Mouse (Mus musculus) left cerebral cortex, postnatal 10 days (tissue): Measurements from ENCODE around the gene Kxd1. TPM values are rescaled to one million over a fixed set of nuclear protein-coding genes. Genes with fewer than 3 reads are reported as not detected.

Source experiments
- DNase-seq, 2 experiments: peaks; one replicate each; pipeline ENCODE4 v3.0.0; 2021 to 2022; ENCODE audit warnings: low spot score in 2 of 2, mixed read lengths in 1 of 2; ENCODE audit errors: extremely low spot score in 1 of 2
- intact Hi-C: fragments of 180-260 bp; cut with DNase I; formaldehyde crosslinking; loops from one replicate; pipeline ENCODE4 v1.15.1; 2025
- total RNA-seq, 2 experiments: library from RNA; stranded (reverse); gene quantifications; 2 replicates each; pipeline ENCODE4 v1.2.3; 2021

The Kxd1 gene
- total RNA-seq, 2 experiments from 2014 or later: 37.5 to 41.2 TPM

DNA sequence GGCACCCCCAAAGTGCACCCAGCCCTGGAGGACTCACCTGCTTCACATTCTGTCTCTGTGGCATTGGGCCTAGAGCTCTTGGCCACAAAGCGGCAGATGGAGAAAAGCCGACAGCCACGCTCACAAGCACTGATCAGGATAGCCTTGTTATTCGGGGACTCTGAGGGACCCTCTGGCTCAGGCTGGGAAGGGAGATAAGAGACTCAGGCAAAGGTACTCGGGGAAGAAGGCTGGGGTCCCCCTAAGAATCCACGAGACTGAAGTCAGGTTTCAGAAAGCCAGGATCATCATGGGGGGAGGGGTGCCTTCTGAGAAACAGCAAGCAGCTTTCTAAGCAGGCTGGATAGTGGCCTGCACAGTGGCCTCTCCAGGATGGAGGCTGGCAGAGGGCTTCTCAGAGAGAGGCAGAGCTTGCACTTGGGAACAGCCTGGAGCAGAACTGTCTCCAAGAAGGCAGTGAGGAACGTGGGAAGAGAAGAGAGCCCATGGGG is 41.5 kb downstream of the Kxd1 start:
- no peak for DNase-seq
- intact Hi-C loops: no loop called here

DNA sequence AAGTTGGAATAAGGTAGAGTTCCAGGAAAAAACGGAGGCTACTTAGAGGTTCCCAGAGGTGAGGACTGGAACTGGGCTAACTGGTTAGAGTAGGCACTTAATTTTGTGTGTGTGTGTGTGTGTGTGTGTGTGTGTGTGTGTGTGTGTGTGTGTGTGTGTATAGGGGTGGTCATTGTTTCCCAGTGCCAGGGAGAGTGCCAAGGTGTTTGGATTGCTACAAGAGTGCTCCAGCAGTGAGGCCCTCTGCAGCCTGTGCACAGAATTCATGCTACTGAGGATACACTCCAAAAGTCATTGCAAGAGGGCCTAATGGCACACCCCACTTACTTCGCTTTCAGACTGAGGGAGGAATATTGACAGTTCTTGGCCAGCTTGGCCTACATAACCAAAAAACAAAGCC is 44.8 kb downstream of the Kxd1 start:
- intact Hi-C loops: no loop called here

GRCm38 (mm10) chr8:70481908-70482307 is 45.8 kb downstream of the Kxd1 start:
- intact Hi-C loops: no loop called here
- peak in 1 of 2 experiments; percentile 69 for DNase-seq

More for the DNA sequence above, 44.8 kb downstream of the Kxd1 start:
- no peak for DNase-seq

GRCm38 (mm10) chr8:70477269-70477982 is 50.3 kb downstream of the Kxd1 start:
- no peak for DNase-seq
- intact Hi-C loops: no loop called here

DNA sequence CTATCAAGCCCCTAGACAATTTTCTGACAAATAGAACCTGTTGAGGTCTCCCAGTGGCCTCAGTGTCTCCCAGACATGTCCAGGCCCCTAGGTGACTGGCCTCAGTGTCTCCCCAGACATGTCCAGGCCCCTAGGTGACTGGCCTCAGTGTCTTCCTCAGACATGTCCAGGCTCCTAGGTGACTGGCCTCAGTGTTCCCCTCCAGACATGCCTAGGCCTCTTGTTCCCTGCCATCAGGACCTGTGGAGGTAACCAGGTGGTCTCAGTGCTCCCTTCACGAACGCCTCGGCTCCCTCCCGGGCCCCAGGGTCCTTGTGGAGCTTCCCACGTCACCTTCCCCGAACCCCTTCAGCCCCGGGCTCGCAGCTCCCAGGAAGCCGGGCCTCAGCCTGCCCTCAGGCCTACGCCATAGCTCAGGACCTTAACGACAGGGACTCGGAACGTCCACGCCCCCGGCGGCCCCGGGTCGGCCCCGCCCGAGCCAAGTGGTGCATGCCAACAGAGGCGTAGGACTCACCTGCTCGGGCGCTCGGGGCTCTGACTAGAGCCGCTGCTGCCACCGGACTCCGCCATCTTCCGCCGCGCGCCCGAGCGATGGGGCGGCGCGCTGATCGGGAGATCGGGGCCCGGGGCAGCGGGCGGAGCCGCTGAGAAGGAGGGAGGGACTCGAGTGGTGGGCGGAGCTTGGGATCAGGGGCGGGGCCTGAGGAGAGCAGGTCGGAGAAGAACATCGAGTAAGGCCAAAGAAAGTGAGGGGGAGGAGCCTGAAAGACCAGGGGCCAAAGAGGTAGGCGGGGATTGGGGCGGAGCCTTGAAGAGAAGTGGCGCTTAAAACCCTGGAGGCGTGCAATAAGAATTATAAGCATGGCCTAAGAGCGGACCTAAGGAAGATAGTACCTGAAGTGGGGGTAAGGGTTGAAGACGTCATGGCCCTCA is 51.2 kb downstream of the Kxd1 start, which contains the start of gene Klhl26:
Gene Klhl26, minus strand, starts transcription at position 636 of the 936 bp plus-strand sequence.
- intact Hi-C loops: no loop called here
- DNase-seq: peak; percentile 85 to 95

DNA sequence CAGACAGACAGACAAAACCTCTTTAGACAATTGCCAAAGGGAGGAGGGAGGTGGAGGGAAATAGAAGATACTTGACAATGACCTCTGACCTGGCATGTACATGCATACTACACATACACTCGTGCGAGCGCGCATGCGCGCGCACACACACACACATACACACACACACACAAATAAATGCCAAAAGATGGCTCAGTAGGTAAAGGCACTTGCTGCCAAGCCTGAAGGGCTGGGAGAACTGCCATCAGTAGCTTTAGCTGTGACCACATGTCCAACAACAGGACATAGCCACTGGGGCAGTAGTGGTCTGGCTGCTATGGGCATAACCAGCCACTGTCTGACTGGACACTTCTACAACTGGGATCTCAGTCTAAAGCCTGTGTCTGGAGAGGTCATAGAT is 55.9 kb downstream of the Kxd1 start:
- no peak for DNase-seq
- intact Hi-C loops: no loop called here

DNA sequence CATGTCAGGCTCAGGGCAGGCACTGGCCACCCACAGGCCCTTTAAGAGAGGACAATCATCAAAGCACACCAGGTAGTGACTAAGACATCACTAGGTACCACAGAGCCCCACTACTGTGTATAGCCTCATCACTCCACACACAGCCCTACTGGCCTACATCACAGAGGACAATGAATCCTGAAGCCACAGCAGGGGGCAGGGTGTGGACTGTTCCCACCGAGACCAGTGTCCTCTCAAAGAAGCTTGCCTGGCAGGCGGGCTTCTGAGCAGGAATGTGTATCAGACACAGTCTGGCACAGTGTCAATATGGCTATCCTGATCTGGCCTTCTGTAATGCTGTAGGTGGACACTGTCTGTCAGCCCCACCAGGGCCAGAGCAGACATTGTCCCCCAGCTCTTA is 57.8 kb downstream of the Kxd1 start:
- intact Hi-C loops: no loop called here
- peak in 1 of 2 experiments; percentile 69 for DNase-seq

- intact Hi-C loops: no loop called here
- no peak for DNase-seq
These were observed 58.4 kb downstream of the Kxd1 start for GRCm38 (mm10) chr8:70469295-70469916.

DNA sequence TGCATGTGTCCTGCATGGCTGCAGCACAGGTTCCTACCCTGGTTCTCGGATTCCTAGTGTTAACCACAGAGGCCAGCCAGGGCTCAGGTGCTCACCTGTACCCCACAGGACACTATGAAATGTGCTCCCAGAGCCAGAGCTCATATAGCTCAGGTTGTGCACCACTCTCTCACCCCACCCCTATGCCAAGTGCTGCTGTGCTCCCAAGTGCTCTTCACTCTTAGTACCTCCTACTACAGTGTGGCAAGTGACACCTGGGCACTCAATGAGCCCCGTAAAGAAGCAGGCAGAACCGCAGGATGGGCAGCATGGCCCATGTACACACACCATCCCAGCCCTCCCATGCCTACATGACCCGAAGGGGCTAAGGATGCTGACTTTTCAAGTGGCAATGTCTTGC is 59.0 kb downstream of the Kxd1 start:
- no peak for DNase-seq
- intact Hi-C loops: no loop called here

DNA sequence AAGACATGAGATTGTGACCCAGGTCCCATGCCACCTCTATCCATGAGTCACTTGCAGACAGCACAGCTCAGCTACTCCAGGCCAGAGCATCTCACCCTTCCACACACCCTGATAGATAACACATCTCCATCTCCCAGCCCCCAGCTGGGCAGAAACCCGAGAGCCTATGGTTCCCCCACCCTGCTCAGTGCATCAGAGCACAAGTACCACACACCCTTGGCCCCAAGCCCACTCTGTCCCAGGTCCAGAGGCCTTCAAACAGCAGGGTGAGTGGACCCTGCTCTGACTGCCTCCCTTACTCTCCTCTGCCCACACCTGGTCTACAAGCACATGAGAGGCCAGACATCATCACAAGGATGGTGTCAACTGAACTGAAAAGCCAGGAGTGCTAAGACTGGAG is 59.8 kb downstream of the Kxd1 start:
- intact Hi-C loops: no loop called here
- no peak for DNase-seq

DNA sequence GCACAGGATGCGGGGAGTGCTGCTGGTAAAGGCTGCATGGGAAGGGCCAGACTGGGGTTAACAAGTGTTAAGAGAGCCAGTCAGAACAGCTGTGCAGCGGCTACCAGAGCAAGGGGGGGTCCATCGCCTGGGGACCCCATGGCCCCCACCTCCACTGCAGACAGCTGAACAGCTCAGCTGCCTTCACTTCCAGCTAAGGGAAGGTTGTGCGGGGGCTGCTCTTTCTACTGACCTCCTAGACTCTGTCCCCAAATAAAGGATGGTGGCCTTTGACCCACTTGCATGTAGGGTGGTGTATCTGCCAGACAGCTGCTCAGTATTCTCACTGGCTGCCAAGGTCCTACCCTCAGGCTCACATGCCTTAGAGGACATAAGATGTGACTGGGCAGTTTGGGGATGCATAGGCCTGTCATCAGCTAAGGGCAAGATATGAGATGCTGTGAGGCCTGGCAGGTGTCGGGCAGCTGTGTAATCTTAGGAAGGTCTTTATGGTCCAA is 60.5 kb downstream of the Kxd1 start:
- intact Hi-C loops: no loop called here

DNA sequence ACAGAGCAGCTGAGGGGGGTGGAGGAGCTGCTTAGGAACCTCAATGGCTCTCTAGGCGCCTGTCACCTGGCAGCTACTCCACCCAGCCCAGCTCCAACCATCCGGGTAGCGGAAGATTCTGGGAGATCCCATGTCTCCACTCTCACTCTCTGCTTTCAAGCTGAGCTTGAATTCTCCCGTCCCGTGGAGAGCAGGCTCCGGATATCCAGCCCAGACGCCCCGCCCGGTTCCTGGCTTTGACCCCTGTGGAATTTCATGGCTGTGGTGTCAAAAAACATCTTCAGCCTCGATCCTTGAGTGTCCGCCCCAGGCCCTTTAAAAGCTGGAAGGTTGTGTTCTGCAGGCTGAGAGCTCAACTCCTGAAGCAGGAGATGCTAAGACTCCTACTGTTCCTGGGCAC is 61.0 kb downstream of the Kxd1 start:
- peak in 1 of 2 experiments; percentile 80 for DNase-seq
- intact Hi-C loops: no loop called here

More for the DNA sequence above, 60.5 kb downstream of the Kxd1 start:
- no peak for DNase-seq

DNA sequence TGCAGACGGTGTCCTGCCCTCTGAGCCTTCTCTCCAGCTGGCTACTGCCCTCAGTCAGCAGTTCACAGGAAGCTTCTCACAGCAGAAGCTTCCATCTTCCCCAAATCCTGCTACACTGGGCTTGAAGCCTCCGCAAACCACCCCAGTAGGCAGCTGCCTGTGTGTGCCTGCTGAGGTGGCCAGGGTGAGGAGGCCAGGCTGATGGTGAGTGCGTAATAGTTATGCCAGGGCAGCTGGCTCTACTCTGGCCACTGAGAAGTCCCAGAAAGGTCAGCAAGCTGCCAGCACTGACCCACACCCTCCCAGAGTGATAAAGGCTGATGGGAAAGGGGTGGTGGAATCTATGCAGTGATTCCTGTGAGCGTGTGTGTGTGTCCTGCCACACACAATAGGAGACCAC is 61.5 kb downstream of the Kxd1 start:
- no peak for DNase-seq
- intact Hi-C loops: no loop called here

DNA sequence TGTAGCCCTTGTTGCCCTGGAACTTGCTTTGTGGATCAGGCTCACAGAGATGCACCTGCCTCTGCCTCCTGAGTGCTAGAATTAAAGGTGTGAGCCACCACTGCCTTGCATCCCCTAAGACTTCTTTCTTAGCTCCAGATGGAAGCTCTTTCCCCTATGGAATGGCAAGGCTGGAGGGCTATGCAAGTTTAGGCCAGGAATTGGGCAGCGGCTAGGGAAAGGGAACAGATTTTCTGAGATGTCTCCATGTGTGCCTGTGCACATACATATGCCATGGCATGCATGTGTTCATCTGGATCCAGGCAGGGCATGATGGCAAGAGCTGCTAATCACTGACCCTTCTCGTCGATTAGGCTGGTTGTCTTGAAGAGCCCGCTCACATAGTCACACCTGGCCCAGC is 62.1 kb downstream of the Kxd1 start:
- DNase-seq: no peak
- intact Hi-C loops: no loop called here

- no peak for DNase-seq
- intact Hi-C loops: no loop called here
These were observed 63.6 kb downstream of the Kxd1 start for GRCm38 (mm10) chr8:70464162-70464561.

- DNase-seq: peak in 1 of 2 experiments; percentile 53
- intact Hi-C loops: no loop called here
These were observed 64.5 kb downstream of the Kxd1 start for GRCm38 (mm10) chr8:70463306-70463705.

DNA sequence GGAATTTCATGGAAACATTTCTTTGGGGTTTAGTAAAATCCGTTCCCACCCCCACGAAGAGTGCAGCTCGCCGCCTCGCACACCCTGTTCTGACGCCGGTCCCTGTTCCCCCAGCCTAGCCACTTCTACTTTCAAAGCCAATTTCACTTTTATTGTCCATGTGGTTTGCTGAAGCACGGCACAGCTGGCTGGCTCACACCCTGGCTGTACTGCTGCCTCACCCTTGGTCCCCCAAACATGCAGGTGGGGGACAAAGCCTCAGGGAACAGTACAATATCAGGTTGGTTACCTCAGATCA is 65.3 kb downstream of the Kxd1 start:
- no peak for DNase-seq
- intact Hi-C loops: no loop called here

- intact Hi-C loops: no loop called here
These were observed 65.8 kb downstream of the Kxd1 start for GRCm38 (mm10) chr8:70461765-70462515.

DNA sequence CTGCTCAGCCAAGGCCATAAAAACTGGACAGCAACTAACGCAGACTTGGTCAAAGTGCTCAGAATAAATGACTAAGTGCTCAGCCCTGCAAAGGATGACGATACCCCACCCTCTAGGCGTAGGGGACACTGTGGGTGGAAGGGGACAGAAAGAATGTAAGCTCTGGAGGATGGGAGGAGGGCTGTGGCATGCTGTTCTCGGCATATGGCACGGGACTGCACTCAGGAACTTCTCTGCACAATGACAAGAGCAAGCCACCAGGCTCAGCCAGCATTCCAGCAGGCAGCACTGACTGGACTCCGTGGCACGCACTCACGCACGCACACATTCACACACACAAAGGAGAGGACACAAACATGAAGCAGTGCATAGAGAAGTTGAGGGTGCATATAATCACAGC is 67.2 kb downstream of the Kxd1 start:
- intact Hi-C loops: no loop called here
- DNase-seq: no peak

More at GRCm38 (mm10) chr8:70461765-70462515, 65.8 kb downstream of the Kxd1 start:
- no peak for DNase-seq
